Mouse (Mus musculus): ENCODE measurements around the gene Ephx4. TPM values are rescaled to one million over a fixed set of nuclear protein-coding genes. Genes with fewer than 3 reads are reported as not detected.
"Not testable (repeated sequence)": the region's sequence is repeated elsewhere in the genome, so short reads cannot be mapped to it uniquely, and the experiment has no call there.

Gene Ephx4
- polyA plus RNA-seq, 1 experiment, result 0.22 TPM

DNA sequence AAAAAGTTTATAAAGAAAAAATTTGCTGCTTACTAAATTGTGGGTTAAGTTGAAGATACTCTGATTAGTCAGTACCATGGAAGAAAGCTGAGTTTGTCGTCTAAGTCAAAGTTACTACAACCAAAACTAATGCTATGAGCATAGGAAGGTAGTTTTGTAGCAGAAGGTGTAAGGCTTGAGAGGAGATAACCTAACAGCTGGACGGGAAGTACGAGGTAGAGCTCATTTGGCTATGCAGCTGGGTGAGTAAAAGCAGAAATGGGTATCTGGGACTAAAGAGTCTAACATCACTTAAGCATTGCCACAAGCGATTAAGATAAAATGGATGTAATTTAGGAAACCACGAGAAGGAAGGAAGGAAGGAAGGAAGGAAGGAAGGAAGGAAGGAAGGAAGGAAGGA is 31.2 kb upstream of the Ephx4 start:
- TF ChIP-seq CTCF (conservative IDR thresholded peaks at IDR 0.05; ENCODE audit: insufficient read depth, insufficient read length, low read depth, low read length) (no peak), POLR2A (IDR thresholded peaks at IDR 0.05; ENCODE audit: low read depth, low read length) (no peak)
- no peak for DNase-seq
- H3K27me3 ChIP-seq (replicated peaks; ENCODE audit: control insufficient read depth, insufficient read depth, low read length), result no peaks in the 10 kb centered on the region
- H3K4me3 ChIP-seq (ENCODE audit: insufficient read depth, low read depth, low read length), result no peak overlapping the region
- H3K36me3 ChIP-seq (ENCODE audit: control insufficient read depth, insufficient read depth, low read length), result no peaks in the 10 kb centered on the region
- H3K4me1 ChIP-seq (ENCODE audit: control insufficient read depth, insufficient read depth, low read length), result peaks cover 2% of the 10 kb centered on the region; the same call in 1 of the 2 replicates
- H3K27ac ChIP-seq (ENCODE audit: insufficient read depth, low read depth, low read length), result no peak overlapping the region
- 92% methylated on average over 5 of the region's 5 CpGs for WGBS

GRCm38 (mm10) chr5:107373256-107373655 is 29.3 kb upstream of the Ephx4 start:
- Histone ChIP-seq H3K36me3 (ENCODE audit: control insufficient read depth, insufficient read depth, low read length) (no peaks in the 10 kb centered on the region), H3K27me3 (replicated peaks; ENCODE audit: control insufficient read depth, insufficient read depth, low read length) (no peaks in the 10 kb centered on the region), H3K4me1 (ENCODE audit: control insufficient read depth, insufficient read depth, low read length) (peaks cover 2% of the 10 kb centered on the region; the same call in 1 of the 2 replicates), H3K27ac (ENCODE audit: insufficient read depth, low read depth, low read length) (no peak overlapping the region), H3K4me3 (ENCODE audit: insufficient read depth, low read depth, low read length) (no peak overlapping the region)
- 92% methylated on average over 4 of the region's 4 CpGs for WGBS
- no peak for DNase-seq
- TF ChIP-seq POLR2A (IDR thresholded peaks at IDR 0.05; ENCODE audit: low read depth, low read length), result no peak
- no peak for TF ChIP-seq CTCF (conservative IDR thresholded peaks at IDR 0.05; ENCODE audit: insufficient read depth, insufficient read length, low read depth, low read length)

DNA sequence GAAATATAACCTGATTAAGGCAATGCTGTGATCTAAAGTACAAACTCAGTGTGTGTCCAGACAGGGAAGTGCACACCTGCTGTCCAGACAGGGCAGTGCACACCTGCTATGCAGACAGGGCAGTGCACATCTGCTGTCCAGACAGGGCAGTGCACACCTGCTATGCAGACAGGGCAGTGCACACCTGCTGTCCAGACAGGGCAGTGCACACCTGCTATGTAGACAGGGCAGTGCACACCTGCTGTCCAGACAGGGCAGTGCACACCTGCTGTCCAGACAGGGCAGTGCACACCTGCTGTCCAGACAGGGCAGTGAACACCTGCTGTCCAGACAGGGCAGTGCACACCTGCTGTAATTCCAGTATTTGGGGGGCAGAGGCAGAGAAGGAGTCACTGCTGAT is 16.1 kb upstream of the Ephx4 start:
- not testable (repeated sequence) for DNase-seq; H3K4me1 ChIP-seq (ENCODE audit: control insufficient read depth, insufficient read depth, low read length); H3K36me3 ChIP-seq (ENCODE audit: control insufficient read depth, insufficient read depth, low read length); H3K27me3 ChIP-seq (replicated peaks; ENCODE audit: control insufficient read depth, insufficient read depth, low read length); H3K27ac ChIP-seq (ENCODE audit: insufficient read depth, low read depth, low read length); H3K4me3 ChIP-seq (ENCODE audit: insufficient read depth, low read depth, low read length)

DNA sequence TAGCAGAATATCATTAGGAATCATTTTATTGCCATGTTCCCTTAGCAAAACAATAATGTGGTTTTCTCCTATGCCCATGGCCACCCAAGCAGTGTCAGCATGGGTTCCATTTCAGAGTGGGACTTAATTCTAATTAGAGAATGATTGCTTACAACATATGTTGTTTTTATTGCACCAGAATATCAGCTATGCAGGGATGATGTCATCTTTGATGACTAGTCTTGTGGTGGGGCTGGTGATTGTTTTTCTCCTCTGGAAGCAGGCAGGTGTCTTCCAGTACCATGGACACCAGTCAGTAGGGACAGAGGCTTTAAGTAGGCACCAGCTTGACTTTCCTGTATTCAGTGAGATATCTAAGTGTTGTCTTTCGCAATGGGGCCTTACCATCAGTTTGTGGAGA is 14.7 kb upstream of the Ephx4 start:
- Histone ChIP-seq H3K4me1 (ENCODE audit: control insufficient read depth, insufficient read depth, low read length) (no peaks in the 10 kb centered on the region), H3K36me3 (ENCODE audit: control insufficient read depth, insufficient read depth, low read length) (no peaks in the 10 kb centered on the region), H3K27me3 (replicated peaks; ENCODE audit: control insufficient read depth, insufficient read depth, low read length) (no peaks in the 10 kb centered on the region), H3K27ac (ENCODE audit: insufficient read depth, low read depth, low read length) (no peak overlapping the region), H3K4me3 (ENCODE audit: insufficient read depth, low read depth, low read length) (no peak overlapping the region)
- no peak for DNase-seq
- WGBS, result 94% methylated on average over 1 of the region's 1 CpGs
- TF ChIP-seq POLR2A (IDR thresholded peaks at IDR 0.05; ENCODE audit: low read depth, low read length) (no peak), CTCF (conservative IDR thresholded peaks at IDR 0.05; ENCODE audit: insufficient read depth, insufficient read length, low read depth, low read length) (no peak)

DNA sequence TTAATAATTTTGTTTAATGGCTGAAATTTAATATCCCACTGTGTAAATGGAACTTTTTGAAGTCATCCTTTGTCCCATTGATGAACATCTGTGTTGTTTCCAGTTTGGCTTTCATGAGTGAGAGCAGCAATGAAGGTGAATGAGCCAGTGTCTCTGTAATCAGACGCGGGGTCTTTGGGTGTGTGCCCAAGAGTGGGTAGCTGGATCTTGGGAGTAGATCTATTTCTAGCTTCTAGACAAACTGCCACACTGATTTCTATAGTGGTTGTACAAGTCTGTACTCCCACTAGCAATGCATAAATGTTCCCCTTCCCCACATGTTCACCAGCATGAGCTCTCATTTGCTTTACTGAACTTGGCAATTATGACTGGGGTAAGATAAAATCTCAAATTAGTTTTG is 13.2 kb upstream of the Ephx4 start:
- WGBS, result 87% methylated on average over 2 of the region's 2 CpGs

DNA sequence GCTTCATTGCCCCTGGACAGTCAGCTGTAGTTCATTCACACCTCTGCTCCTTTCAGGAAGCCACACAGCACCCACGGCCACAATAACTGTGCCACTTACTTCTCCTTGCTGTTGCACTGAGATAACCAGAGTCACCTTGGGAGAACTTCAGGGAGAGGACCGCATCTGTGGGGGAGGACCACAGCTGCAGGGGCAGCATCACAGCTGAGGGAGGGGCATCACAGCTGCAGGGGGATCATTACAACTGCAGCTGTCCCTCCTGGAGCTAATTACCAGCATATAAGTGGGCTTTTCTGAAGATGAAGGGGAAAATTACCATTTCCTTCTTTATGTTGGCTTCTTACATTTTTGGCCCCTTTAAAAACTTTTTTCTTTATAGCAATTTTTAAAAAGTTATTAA is 8.1 kb upstream of the Ephx4 start:
- no peak for DNase-seq
- H3K4me3 ChIP-seq (ENCODE audit: insufficient read depth, low read depth, low read length), result no peak overlapping the region
- H3K27me3 ChIP-seq (replicated peaks; ENCODE audit: control insufficient read depth, insufficient read depth, low read length), result no peaks in the 10 kb centered on the region
- H3K4me1 ChIP-seq (ENCODE audit: control insufficient read depth, insufficient read depth, low read length), result no peaks in the 10 kb centered on the region
- no peak overlapping the region for H3K27ac ChIP-seq (ENCODE audit: insufficient read depth, low read depth, low read length)
- TF ChIP-seq CTCF (conservative IDR thresholded peaks at IDR 0.05; ENCODE audit: insufficient read depth, insufficient read length, low read depth, low read length) (no peak), POLR2A (IDR thresholded peaks at IDR 0.05; ENCODE audit: low read depth, low read length) (no peak)
- WGBS, result 62% methylated on average over 2 of the region's 2 CpGs
- H3K36me3 ChIP-seq (ENCODE audit: control insufficient read depth, insufficient read depth, low read length), result no peaks in the 10 kb centered on the region

More for the DNA sequence above, 13.2 kb upstream of the Ephx4 start:
- Histone ChIP-seq H3K4me3 (ENCODE audit: insufficient read depth, low read depth, low read length) (no peak overlapping the region), H3K27me3 (replicated peaks; ENCODE audit: control insufficient read depth, insufficient read depth, low read length) (no peaks in the 10 kb centered on the region), H3K36me3 (ENCODE audit: control insufficient read depth, insufficient read depth, low read length) (no peaks in the 10 kb centered on the region), H3K27ac (ENCODE audit: insufficient read depth, low read depth, low read length) (no peak overlapping the region), H3K4me1 (ENCODE audit: control insufficient read depth, insufficient read depth, low read length) (no peaks in the 10 kb centered on the region)
- DNase-seq, result no peak
- no peak for TF ChIP-seq CTCF (conservative IDR thresholded peaks at IDR 0.05; ENCODE audit: insufficient read depth, insufficient read length, low read depth, low read length)

GRCm38 (mm10) chr5:107403011-107403946 is 743 bp downstream of the Ephx4 start:
- DNase-seq, result no peak
- H3K4me1 ChIP-seq (ENCODE audit: control insufficient read depth, insufficient read depth, low read length), result no peaks in the 10 kb centered on the region
- peak overlapping the region; percentile 23 for H3K4me3 ChIP-seq (ENCODE audit: insufficient read depth, low read depth, low read length)
- 0 out of 2 replicates have a peak, but pooled peaks cover 2% of the 10 kb centered on the region for H3K27me3 ChIP-seq (replicated peaks; ENCODE audit: control insufficient read depth, insufficient read depth, low read length)
- no peak overlapping the region for H3K27ac ChIP-seq (ENCODE audit: insufficient read depth, low read depth, low read length)
- no peak for TF ChIP-seq POLR2A (IDR thresholded peaks at IDR 0.05; ENCODE audit: low read depth, low read length)
- no peak for TF ChIP-seq CTCF (conservative IDR thresholded peaks at IDR 0.05; ENCODE audit: insufficient read depth, insufficient read length, low read depth, low read length)
- WGBS, result 1% methylated on average over 78 of the region's 80 CpGs
- H3K36me3 ChIP-seq (ENCODE audit: control insufficient read depth, insufficient read depth, low read length), result no peaks in the 10 kb centered on the region
